Mouse (Mus musculus) ES-Bruce4 (cell line): ENCODE results near the gene Dst. TPM values are rescaled to one million over a fixed set of nuclear protein-coding genes. Genes with fewer than 3 reads are reported as not detected.

ENCODE experiments used
- H3K27ac ChIP-seq: 2 replicates; pipeline ENCODE4 v1.5.1; 2012; ENCODE audit warnings: low read length, inconsistent platforms; ENCODE audit not compliant: insufficient read depth
- H3K27me3 ChIP-seq: 2 replicates; pipeline ENCODE4 v1.6.1; 2012; ENCODE audit warnings: mild to moderate bottlenecking, low read length, inconsistent platforms; ENCODE audit not compliant: control insufficient read depth, poor library complexity, insufficient read depth, severe bottlenecking
- H3K36me3 ChIP-seq: 2 replicates; pipeline ENCODE4 v1.6.1; 2012; ENCODE audit warnings: inconsistent platforms, mild to moderate bottlenecking, low read length, moderate library complexity; ENCODE audit not compliant: control insufficient read depth, poor library complexity, insufficient read depth, severe bottlenecking
- H3K4me1 ChIP-seq: one replicate; pipeline ENCODE4 v1.8.1; 2011; ENCODE audit warnings: low read length; ENCODE audit not compliant: control insufficient read depth, insufficient read depth
- H3K4me3 ChIP-seq: 2 replicates; pipeline ENCODE4 v1.5.1; 2011; ENCODE audit warnings: low read depth, mild to moderate bottlenecking, low read length
- H3K9ac ChIP-seq: 2 replicates; pipeline ENCODE4 v1.6.1; 2012; ENCODE audit warnings: low read depth, mild to moderate bottlenecking, inconsistent platforms; ENCODE audit not compliant: poor library complexity, severe bottlenecking
- H3K9me3 ChIP-seq: replicated peaks from 2 replicates; pipeline ENCODE4 v1.6.1; 2012; ENCODE audit warnings: mild to moderate bottlenecking, low read length, inconsistent platforms; ENCODE audit not compliant: control insufficient read depth, poor library complexity, insufficient read depth, severe bottlenecking
- CTCF ChIP-seq: IDR thresholded peaks from one replicate; pipeline ENCODE4 v1.8.1; 2011; ENCODE audit warnings: low read depth, low read length
- EP300 ChIP-seq: IDR thresholded peaks from 2 replicates; pipeline ENCODE4 v1.6.1; 2011; ENCODE audit warnings: low read depth, low read length; ENCODE audit not compliant: insufficient read depth
- POLR2A ChIP-seq: IDR thresholded peaks from one replicate; pipeline ENCODE4 v1.8.1; 2011; ENCODE audit warnings: low read length; ENCODE audit not compliant: insufficient read depth
- polyA plus RNA-seq: library from polyadenylated mRNA; stranded (reverse); fragments of >200 nt; gene quantifications from 2 replicates; pipeline ENCODE4 v1.2.4, GENCODE M21; 2011; ENCODE audit warnings: low read depth; ENCODE audit not compliant: missing spikeins, insufficient read depth, insufficient read length

Dst gene
- polyA plus RNA-seq, 1 experiment = 296 TPM

DNA sequence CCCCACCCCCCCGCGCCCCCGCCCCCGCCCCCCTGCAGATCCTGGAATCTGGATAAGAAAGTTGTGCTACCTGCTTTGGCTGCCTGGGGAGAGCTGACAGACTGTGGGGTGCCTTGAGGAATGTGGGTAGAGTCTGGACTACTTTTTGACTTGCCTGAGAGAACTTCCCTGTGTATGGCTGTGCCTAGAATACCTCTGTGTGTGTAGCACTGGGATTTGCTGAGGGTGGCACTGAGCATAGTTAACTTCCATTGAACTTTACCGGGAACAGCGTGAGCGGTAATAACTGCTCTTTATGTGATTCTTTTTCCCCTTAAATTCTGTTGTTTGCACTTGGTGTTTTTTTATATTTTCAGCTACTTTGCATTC lies 169.4 kb downstream of the Dst start:
- Histone ChIP-seq H3K9me3 (no peaks in the 10 kb centered on the region), H3K4me1 (peaks cover 1% of the 10 kb centered on the region), H3K27me3 (no peaks in the 10 kb centered on the region), H3K4me3 (peak overlapping the region; percentile 63), H3K9ac (peak overlapping the region; percentile 71), H3K36me3 (no peaks in the 10 kb centered on the region), H3K27ac (peak overlapping the region; percentile 91)
- TF ChIP-seq CTCF = no peak
- TF ChIP-seq POLR2A = no peak
- TF ChIP-seq EP300 = 0 out of 2 replicates have a peak, but pooled peaks have one; percentile 49

DNA sequence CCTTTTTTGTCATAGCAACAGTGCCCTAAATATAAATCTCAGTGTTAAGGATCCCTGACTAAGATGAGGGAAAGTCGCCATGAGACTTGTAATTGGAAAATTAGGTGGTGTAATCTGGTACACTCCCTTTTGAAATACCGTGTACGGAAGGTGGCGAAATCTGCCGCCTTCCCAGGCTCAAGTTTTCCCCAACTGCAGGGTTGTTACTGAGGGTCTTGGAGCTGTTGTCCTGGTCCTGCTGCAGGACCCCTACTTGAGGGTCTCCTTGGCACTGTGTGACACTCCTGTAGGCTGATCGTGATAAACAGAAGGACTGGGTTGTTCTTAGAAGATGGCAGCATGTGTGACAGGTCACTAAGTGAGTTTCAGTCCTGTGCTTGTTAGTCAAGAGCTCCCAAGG lies 169.9 kb downstream of the Dst start:
- H3K4me3 ChIP-seq = peak overlapping the region; percentile 45
- H3K9me3 ChIP-seq = no peaks in the 10 kb centered on the region
- H3K27ac ChIP-seq = peak overlapping the region; percentile 91
- no peaks in the 10 kb centered on the region for H3K36me3 ChIP-seq
- TF ChIP-seq POLR2A (no peak), CTCF (no peak), EP300 (no peak)
- no peaks in the 10 kb centered on the region for H3K27me3 ChIP-seq
- H3K4me1 ChIP-seq = no peaks in the 10 kb centered on the region
- H3K9ac ChIP-seq = peak overlapping the region; percentile 71

DNA sequence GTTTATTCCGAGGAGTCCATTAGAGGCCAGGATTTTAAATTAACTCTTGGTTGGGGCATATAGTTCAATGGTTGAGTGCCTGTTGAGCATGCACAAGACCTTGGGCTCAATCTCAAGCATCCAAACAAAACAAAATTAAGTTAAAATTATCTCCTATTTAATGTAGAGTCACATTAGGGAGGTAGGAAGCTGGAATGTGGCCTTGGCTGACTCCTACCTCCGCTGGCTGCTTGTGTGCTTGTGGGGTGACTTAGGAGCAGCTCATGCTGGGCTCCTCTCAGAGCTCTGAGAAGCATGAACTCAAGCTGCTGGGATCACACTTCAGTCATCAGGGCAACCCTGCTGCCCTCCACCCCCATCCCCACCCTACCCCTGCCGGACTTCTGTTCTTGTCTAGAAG lies 181.0 kb downstream of the Dst start:
- Histone ChIP-seq H3K36me3 (peaks cover 71% of the 10 kb centered on the region), H3K27ac (no peak overlapping the region), H3K9ac (no peak overlapping the region), H3K9me3 (peaks cover 14% of the 10 kb centered on the region), H3K4me3 (no peak overlapping the region), H3K4me1 (no peaks in the 10 kb centered on the region), H3K27me3 (no peaks in the 10 kb centered on the region)
- TF ChIP-seq POLR2A = no peak
- TF ChIP-seq EP300 = no peak
- TF ChIP-seq CTCF = no peak

DNA sequence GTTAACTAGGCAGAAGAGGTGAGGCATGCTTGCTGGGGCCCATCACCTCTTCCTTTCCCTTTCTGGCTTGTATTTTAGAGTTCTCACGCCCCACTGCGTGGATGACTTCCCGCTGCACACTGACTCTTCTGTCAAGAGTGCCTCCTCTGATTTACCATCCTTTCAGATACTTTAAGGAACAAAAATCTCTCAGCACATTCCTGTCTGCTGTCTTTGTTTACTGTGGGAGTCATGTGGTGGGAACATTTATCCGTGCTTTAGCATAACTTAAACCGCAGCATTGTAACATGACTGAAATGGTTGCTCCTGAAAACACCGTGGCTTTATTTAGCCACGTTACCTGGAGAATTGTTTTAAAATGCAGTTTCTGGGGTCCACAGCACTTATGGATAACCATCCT lies 182.7 kb downstream of the Dst start:
- Histone ChIP-seq H3K9ac (no peak overlapping the region), H3K4me1 (no peaks in the 10 kb centered on the region), H3K9me3 (peaks cover 14% of the 10 kb centered on the region), H3K27ac (0 out of 2 replicates have a peak overlapping the region, but pooled peaks have one; percentile 25), H3K4me3 (no peak overlapping the region), H3K36me3 (peaks cover 65% of the 10 kb centered on the region), H3K27me3 (no peaks in the 10 kb centered on the region)
- TF ChIP-seq CTCF = no peak
- TF ChIP-seq EP300 = no peak
- no peak for TF ChIP-seq POLR2A

DNA sequence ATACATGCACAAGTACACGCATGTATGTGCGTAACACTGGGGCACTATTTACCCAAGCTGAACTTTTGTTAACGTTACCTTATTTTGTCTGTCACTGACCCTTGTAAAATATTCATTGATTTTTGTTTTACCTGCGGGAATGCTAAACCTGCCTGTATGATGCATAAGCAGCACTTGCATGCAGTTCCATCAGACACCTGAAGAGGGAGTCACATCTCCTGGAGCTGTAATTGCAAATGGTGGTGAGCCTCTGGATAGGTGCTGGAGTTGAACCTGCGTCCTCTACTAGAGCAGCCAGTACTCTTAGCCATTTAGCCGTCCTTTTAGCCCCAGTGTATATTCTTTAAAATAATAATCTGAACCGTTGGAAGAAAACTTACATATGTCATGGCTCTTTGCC lies 185.6 kb downstream of the Dst start:
- H3K9ac ChIP-seq = no peak overlapping the region
- no peak for TF ChIP-seq POLR2A
- TF ChIP-seq CTCF = peak; percentile 38
- H3K4me1 ChIP-seq = no peaks in the 10 kb centered on the region
- H3K36me3 ChIP-seq = peaks cover 37% of the 10 kb centered on the region
- H3K27ac ChIP-seq = no peak overlapping the region; the same call in 1 of the 2 replicates
- H3K9me3 ChIP-seq = peaks cover 10% of the 10 kb centered on the region
- no peak overlapping the region for H3K4me3 ChIP-seq
- no peaks in the 10 kb centered on the region for H3K27me3 ChIP-seq

DNA sequence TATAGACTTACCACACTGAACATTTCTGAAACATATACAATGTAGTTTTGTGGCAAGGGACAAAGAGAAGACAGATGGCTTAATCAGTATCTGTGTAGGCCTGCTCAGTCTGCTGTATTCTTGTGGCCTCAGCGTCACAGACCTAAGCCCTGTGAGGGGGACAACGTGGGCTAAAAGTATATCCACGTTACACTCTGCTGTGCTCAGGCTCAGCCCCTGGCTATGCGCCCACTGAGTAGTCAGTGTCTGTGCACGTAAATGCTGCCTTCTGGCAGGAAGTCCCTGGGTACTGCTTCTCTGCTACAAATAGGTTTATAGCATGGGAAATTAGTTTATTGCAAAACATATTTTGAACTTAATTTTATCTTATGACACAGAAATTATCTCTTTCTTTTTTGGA lies 186.3 kb downstream of the Dst start:
- peaks cover 31% of the 10 kb centered on the region for H3K36me3 ChIP-seq
- no peaks in the 10 kb centered on the region for H3K4me1 ChIP-seq
- H3K9ac ChIP-seq = no peak overlapping the region
- no peak for TF ChIP-seq CTCF
- no peak for TF ChIP-seq POLR2A
- no peak for TF ChIP-seq EP300
- H3K27me3 ChIP-seq = no peaks in the 10 kb centered on the region
- peaks cover 9% of the 10 kb centered on the region for H3K9me3 ChIP-seq
- H3K4me3 ChIP-seq = no peak overlapping the region
- H3K27ac ChIP-seq = no peak overlapping the region
